Mouse (Mus musculus) MEL (cell line): Measurements from ENCODE around the gene Nr0b2.

Experiments
- CTCF ChIP-seq, 3 experiments: IDR thresholded peaks in 2 of 3; conservative IDR thresholded peaks in 1 of 3; 2 replicates each; pipeline ENCODE4 v1.5.1; 2011 to 2012; ENCODE audit warnings: low read length in 3 of 3, low read depth in 2 of 3, mild to moderate bottlenecking in 2 of 3, improper control_type of control experiment in 1 of 3, inconsistent platforms in 1 of 3, mixed read lengths in 1 of 3, moderate library complexity in 1 of 3; ENCODE audit not compliant: control insufficient read depth in 1 of 3, insufficient read depth in 1 of 3, poor library complexity in 1 of 3, severe bottlenecking in 1 of 3
- EP300 ChIP-seq, 2 experiments: IDR thresholded peaks; 2 replicates each; pipeline ENCODE4 v1.6.1; 2011; ENCODE audit warnings: improper control_type of control experiment in 2 of 2, low read length in 2 of 2, low read depth in 1 of 2, mild to moderate bottlenecking in 1 of 2
- MYB ChIP-seq: IDR thresholded peaks from 2 replicates; pipeline ENCODE4 v1.6.1; 2011; ENCODE audit warnings: mild to moderate bottlenecking, low read depth, low read length, improper control_type of control experiment
- NELFE ChIP-seq: IDR thresholded peaks from 2 replicates; pipeline ENCODE4 v1.6.1; 2011; ENCODE audit warnings: low read depth, low read length, improper control_type of control experiment
- POLR2A ChIP-seq, 2 experiments: IDR thresholded peaks; 2 replicates each; pipeline ENCODE4 v1.6.1; 2011 to 2012; ENCODE audit warnings: low read length in 2 of 2, mild to moderate bottlenecking in 2 of 2, control low read depth in 1 of 2, improper control_type of control experiment in 1 of 2, low read depth in 1 of 2, moderate library complexity in 1 of 2; ENCODE audit not compliant: control insufficient read depth in 1 of 2, insufficient read depth in 1 of 2, poor library complexity in 1 of 2
- POLR2AphosphoS2 ChIP-seq: IDR thresholded peaks from 2 replicates; pipeline ENCODE4 v1.6.1; 2011; ENCODE audit warnings: low read length, improper control_type of control experiment
- TBP ChIP-seq: IDR thresholded peaks from 2 replicates; pipeline ENCODE4 v1.8.0; 2011; ENCODE audit warnings: low read depth, low read length, improper control_type of control experiment
- TCF12 ChIP-seq: IDR thresholded peaks from 2 replicates; pipeline ENCODE4 v1.6.1; 2014; ENCODE audit warnings: low read depth, mild to moderate bottlenecking, inconsistent platforms, low read length, improper control_type of control experiment, moderate library complexity
- ZC3H11A ChIP-seq: IDR thresholded peaks from 2 replicates; pipeline ENCODE4 v1.6.1; 2012; ENCODE audit warnings: low read depth, mild to moderate bottlenecking, inconsistent platforms, low read length, improper control_type of control experiment
- ZKSCAN1 ChIP-seq: IDR thresholded peaks from 2 replicates; pipeline ENCODE4 v1.6.1; 2012; ENCODE audit warnings: low read depth, mild to moderate bottlenecking, inconsistent platforms, low read length, improper control_type of control experiment, moderate library complexity
- ZNF384 ChIP-seq: IDR thresholded peaks from 2 replicates; pipeline ENCODE4 v1.6.1; 2012; ENCODE audit warnings: low read depth, mild to moderate bottlenecking, inconsistent platforms, low read length, improper control_type of control experiment

DNA sequence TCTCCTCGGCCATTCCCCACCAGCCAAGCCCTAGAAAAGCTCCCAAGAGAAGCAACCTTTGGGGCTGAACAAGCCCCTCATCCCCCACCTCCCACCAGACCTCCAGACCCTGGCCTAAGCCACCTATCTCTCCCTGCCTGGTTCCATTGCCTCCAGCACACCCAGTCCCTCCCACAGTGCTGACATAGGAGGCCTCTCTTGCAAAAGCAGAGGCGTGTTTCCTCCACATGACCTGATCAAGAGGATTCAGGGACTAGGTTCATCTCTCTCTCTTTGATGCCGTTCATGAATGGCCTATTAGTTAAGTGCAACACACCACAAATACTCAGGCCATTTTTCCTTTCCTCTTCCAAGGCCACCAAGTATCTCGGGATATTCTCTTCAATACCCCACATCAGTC is 6.7 kb downstream of the Nr0b2 start:
- TF ChIP-seq MYB, result no peak
- TF ChIP-seq CTCF (IDR thresholded peaks at IDR 0.05 in 2 of 3, conservative IDR thresholded peaks at IDR 0.05 in 1 of 3; ENCODE audit: control insufficient read depth in 1 of 3, insufficient read depth in 1 of 3, low read depth in 2 of 3, low read length in 3 of 3, poor library complexity in 1 of 3, severe bottlenecking in 1 of 3), result no peak
- TF ChIP-seq EP300 (IDR thresholded peaks at IDR 0.05; ENCODE audit: low read depth in 1 of 2, low read length in 2 of 2), result no peak
- no peak for TF ChIP-seq ZKSCAN1
- no peak for TF ChIP-seq POLR2A (IDR thresholded peaks at IDR 0.05; ENCODE audit: control insufficient read depth in 1 of 2, insufficient read depth in 1 of 2, low read depth in 1 of 2, low read length in 2 of 2, poor library complexity in 1 of 2)
- TF ChIP-seq TCF12, result no peak
- no peak for TF ChIP-seq POLR2AphosphoS2
- no peak for TF ChIP-seq TBP
- no peak for TF ChIP-seq NELFE
- no peak for TF ChIP-seq ZC3H11A
- no peak for TF ChIP-seq ZNF384
